Mouse (Mus musculus): ENCODE measurements around the gene Nyap1. TPM values are rescaled to one million over a fixed set of nuclear protein-coding genes. Genes with fewer than 3 reads are reported as not detected.

Nyap1 gene
- 1.3 and 12.1 TPM in 2 replicates for polyA plus RNA-seq (2021; fragmentation: Nextera tagmentation)
- long read RNA-seq, experiment 1, partial matches to known transcripts, result 5 of 12 reads
- long read RNA-seq, experiment 1, other reads (novel, unspliced or antisense), result 4 of 12 reads
- long read RNA-seq, experiment 2, partial matches to known transcripts, result 6 of 6 reads
- long read RNA-seq, experiment 2, other reads (novel, unspliced or antisense), result 0 of 6 reads

GRCm38 (mm10) chr5:137741023-137741931 lies at the start of gene Nyap1:
Gene Nyap1, minus strand, starts transcription at chr5:137741607.

DNA sequence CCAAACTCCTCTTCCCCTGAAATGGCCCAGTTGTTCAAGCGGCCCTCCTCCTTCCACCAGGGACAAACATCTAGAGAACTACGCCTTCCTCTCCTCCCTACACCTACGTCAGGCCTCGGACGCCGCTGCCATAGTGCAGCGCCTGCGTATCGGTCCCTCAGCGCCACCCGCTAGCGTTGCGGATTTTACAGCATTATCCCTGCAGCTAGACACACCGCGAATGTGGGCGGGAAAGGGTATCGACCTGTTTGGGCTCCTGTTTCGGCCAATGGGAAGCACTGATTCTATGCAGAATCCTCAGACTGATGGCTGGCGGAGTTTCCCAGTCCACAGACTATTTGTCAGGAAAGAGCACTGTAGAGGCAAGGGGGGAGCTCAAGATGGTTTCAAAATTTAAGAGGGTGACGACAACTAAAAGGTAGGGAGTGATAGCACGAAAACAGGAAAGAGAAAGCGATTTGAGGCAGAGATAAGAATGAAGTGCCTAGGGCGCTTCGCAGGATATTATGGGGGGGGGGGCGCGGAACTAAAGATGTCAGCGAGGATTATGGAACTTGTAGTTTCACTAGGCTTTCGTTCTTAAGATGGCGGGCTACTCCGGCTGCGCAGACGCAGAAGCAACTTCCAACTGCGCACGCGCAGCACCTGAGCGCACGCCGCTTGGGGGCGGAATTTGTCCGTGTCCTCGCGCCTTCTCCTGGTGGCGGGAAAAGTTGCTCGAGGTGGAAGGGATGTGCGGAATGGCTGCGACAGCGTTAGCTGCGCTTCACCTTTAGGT lies 45.9 kb upstream of the Nyap1 start, which contains the start of the genes Mepce and Zcwpw1:
Mepce (minus strand) TSS at position 505 of the 778 bp plus-strand sequence.
Zcwpw1 (plus strand) TSS at position 648 of the 778 bp plus-strand sequence.

DNA sequence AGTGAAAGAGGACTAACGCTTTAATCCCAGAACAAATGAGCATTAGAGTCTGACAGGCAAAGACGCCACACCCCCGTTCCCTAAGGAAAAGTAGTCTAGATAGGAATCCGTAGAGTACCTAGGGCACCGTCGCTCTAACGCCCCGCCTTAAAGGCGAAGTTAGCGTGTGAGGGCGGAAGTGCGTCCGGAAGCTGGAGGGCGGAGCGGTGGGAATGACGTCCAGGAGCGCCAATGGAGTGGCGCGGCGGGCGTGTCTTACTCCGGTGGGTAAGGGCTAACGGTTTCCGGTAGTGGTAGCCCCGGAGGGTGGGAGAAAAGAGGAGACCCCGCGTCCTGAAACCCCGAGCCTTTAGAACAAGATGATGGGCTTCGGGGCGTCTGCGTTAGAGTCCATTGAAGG lies 37.2 kb upstream of the Nyap1 start, which contains the start of gene Ppp1r35:
Ppp1r35 (plus strand) TSS at position 215 of the 400 bp plus-strand sequence.

DNA sequence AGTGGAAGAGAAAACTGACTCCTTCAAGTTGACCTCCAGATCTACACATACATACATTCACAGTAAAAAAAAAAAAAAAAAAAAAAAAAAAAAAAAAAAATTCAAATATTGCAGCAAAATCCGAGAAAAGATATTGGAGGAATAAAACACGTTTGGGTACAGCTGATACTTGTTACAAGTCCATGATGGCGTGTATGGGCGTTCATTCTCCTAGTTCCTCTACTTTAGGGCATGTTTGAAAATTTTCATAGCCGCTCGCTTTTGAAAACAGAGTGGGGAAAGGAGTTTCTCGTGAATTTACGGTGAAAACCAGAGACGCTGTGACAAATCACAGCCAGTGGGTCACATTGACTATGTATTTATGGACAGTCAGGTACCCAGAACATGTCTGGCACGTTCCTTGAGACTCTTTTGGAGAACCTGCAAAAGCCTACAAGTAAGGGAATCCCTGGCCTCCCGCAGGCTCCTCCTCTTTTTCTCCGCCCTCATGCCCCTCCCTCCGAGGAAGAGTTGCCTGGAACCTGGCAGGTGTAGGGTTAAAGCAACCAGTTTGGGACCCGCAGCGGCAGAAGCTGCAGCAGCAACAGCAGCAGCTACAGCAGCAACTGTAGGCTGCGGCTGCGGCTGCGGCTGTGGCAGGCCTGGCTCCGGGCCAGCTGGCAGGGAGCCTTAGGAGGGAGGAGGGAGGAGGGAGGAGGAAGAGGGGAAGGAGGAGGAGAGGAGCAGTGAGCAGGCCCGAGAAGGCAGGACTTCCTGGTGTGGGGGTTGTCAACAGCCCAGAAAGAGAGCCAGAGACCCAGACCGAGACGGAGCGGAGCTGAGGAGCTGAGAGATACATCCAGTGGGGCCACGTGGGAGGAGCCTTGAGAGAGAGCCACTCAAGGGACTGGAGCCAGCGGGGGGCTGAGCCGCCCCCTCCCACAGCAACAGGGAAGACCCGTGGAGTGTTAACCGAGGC lies 4.1 kb upstream of the Nyap1 start, which contains the start of gene Tsc22d4:
Tsc22d4 (plus strand) TSS at position 517 of the 958 bp plus-strand sequence.

DNA sequence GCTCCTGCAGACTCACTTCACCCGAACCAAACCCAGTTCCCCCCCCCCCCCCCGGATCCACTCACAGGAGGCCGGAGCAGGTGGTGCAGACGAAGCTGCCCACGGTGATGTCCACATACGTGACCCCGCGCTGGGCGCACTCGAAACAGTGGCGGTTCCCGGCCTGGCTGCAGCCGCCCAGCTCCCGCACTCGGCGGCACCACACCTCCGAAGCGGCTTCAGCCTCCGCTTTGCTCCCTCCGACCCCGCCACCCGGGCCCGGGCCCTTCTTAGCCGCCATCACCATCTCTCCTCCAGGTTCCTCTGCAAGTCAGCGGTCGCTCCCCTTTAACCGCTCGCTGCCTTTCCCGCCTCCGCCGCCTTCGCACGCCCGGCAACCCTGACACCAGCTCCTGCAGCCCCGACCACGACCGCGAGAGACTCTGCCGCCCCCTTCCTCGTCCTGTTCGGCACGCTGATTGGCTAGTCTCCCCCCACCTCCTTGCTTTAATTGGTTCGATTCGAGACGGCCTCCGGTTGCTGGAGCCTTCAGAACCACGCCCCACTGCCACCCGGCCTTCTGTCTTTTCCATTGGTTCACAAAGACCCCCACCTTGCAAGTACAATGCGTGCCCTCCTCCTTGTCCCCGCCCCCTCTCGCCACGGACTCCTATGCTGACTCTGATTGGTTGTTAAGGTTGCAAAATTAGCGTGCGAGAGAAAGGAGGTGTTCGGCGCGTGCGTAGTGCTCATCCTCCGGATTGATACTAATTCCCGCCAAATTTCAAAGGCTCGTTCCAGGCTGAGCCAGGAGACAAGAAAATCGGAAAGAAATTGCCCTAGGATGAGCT lies 56.9 kb downstream of the Nyap1 start, which contains the start of gene Agfg2:
Agfg2 (minus strand) TSS at position 433 of the 830 bp plus-strand sequence.

Other genes with a start within 250 kb of the Nyap1 start
- 77.7 and 88.9 TPM in 2 replicates for gene Pop7, start 239.1 kb downstream of the Nyap1 start, polyA plus RNA-seq (2021; fragmentation: Nextera tagmentation)
- gene Gigyf1, start 223.1 kb downstream of the Nyap1 start, polyA plus RNA-seq (2021; fragmentation: Nextera tagmentation), result 2.3 and 4.6 TPM in 2 replicates
- gene Epo, start 208.4 kb downstream of the Nyap1 start, polyA plus RNA-seq (2021; fragmentation: Nextera tagmentation), result not detected in 2 replicates
- gene Gnb2, start 208.1 kb downstream of the Nyap1 start, polyA plus RNA-seq (2021; fragmentation: Nextera tagmentation), result 115 and 202 TPM in 2 replicates
- 83.0 and 162 TPM in 2 replicates for gene Actl6b, start 188.1 kb downstream of the Nyap1 start, polyA plus RNA-seq (2021; fragmentation: Nextera tagmentation)
- 4.2 and 6.1 TPM in 2 replicates for gene Tfr2, start 171.8 kb downstream of the Nyap1 start, polyA plus RNA-seq (2021; fragmentation: Nextera tagmentation)
- gene Mospd3, start 140.5 kb downstream of the Nyap1 start, polyA plus RNA-seq (2021; fragmentation: Nextera tagmentation), result 13.1 and 31.6 TPM in 2 replicates
- gene Pcolce, start 127.8 kb downstream of the Nyap1 start, polyA plus RNA-seq (2021; fragmentation: Nextera tagmentation), result 11.7 and 16.6 TPM in 2 replicates
- gene Fbxo24, start 112.6 kb downstream of the Nyap1 start, polyA plus RNA-seq (2021; fragmentation: Nextera tagmentation), result not detected in 2 replicates
- gene Lrch4, start 112.5 kb downstream of the Nyap1 start, polyA plus RNA-seq (2021; fragmentation: Nextera tagmentation), result 2.1 and 7.4 TPM in 2 replicates
- 0.30 and 0.32 TPM in 2 replicates for gene Gm20605, start 112.4 kb downstream of the Nyap1 start, polyA plus RNA-seq (2021; fragmentation: Nextera tagmentation)
- gene Sap25, start 100.3 kb downstream of the Nyap1 start, polyA plus RNA-seq (2021; fragmentation: Nextera tagmentation), result 0.50 and 0.69 TPM in 2 replicates
- 0.14 and 0.16 TPM in 2 replicates for gene Irs3, start 95.9 kb downstream of the Nyap1 start, polyA plus RNA-seq (2021; fragmentation: Nextera tagmentation)
- 14.9 and 22.9 TPM in 2 replicates for gene Agfg2, start 56.9 kb downstream of the Nyap1 start, polyA plus RNA-seq (2021; fragmentation: Nextera tagmentation)
- gene Tsc22d4, start 4.1 kb upstream of the Nyap1 start, polyA plus RNA-seq (2021; fragmentation: Nextera tagmentation), result 379 and 574 TPM in 2 replicates
- 21.3 and 41.2 TPM in 2 replicates for gene Ppp1r35, start 37.2 kb upstream of the Nyap1 start, polyA plus RNA-seq (2021; fragmentation: Nextera tagmentation)
- gene Mepce, start 46.0 kb upstream of the Nyap1 start, polyA plus RNA-seq (2021; fragmentation: Nextera tagmentation), result 9.1 and 11.8 TPM in 2 replicates
- 3.6 and 4.2 TPM in 2 replicates for gene Zcwpw1, start 46.2 kb upstream of the Nyap1 start, polyA plus RNA-seq (2021; fragmentation: Nextera tagmentation)
- gene Pilra, start 94.7 kb upstream of the Nyap1 start, polyA plus RNA-seq (2021; fragmentation: Nextera tagmentation), result 0.89 and 1.3 TPM in 2 replicates
- not detected in 2 replicates for gene Pilrb1, start 116.5 kb upstream of the Nyap1 start, polyA plus RNA-seq (2021; fragmentation: Nextera tagmentation)
- gene Pilrb2, start 130.2 kb upstream of the Nyap1 start, polyA plus RNA-seq (2021; fragmentation: Nextera tagmentation), result 0.11 TPM in 1 of 2 replicates, not detected in the other
- gene Cyp3a13, start 180.0 kb upstream of the Nyap1 start, polyA plus RNA-seq (2021; fragmentation: Nextera tagmentation), result not detected in 2 replicates
- 11.5 and 13.1 TPM in 2 replicates for gene Gjc3, start 221.5 kb upstream of the Nyap1 start, polyA plus RNA-seq (2021; fragmentation: Nextera tagmentation)
- gene Azgp1, start 239.9 kb upstream of the Nyap1 start, polyA plus RNA-seq (2021; fragmentation: Nextera tagmentation), result not detected in 2 replicates